Mouse (Mus musculus) splenic B cell, adult 2 months (primary cell): ENCODE measurements around the gene Zfp715.
"Not testable (repeated sequence)": the region's sequence is repeated elsewhere in the genome, so short reads cannot be mapped to it uniquely, and the experiment has no call there.

ENCODE experiments used
- DNase-seq: peaks from one replicate; pipeline ENCODE4 v3.0.0-alpha.2; 2011; ENCODE audit warnings: low read depth, low spot score
- H3K27me3 ChIP-seq: 2 replicates; pipeline ENCODE4 v1.6.1; 2012; ENCODE audit warnings: mild to moderate bottlenecking, low read length, moderate library complexity, mixed read lengths; ENCODE audit not compliant: control insufficient read depth, poor library complexity, insufficient read depth, severe bottlenecking
- H3K36me3 ChIP-seq: 2 replicates; pipeline ENCODE4 v1.6.1; 2012; ENCODE audit warnings: mild to moderate bottlenecking, low read length, moderate library complexity, mixed read lengths; ENCODE audit not compliant: control insufficient read depth, poor library complexity, insufficient read depth, severe bottlenecking

Gene Zfp715

GRCm38 (mm10) chr7:43313013-43313428 is at the start of gene Zfp715:
Gene Zfp715 (minus strand): TSS chr7:43313294.
- DNase-seq: peak; percentile 95
- H3K36me3 ChIP-seq: peaks cover 2% of the 10 kb centered on the region
- no peaks in the 10 kb centered on the region for H3K27me3 ChIP-seq

- Histone ChIP-seq H3K36me3 (no peaks in the 10 kb centered on the region), H3K27me3 (no peaks in the 10 kb centered on the region; the same call in 1 of the 2 replicates)
- no peak for DNase-seq
Measured at GRCm38 (mm10) chr7:43362021-43362420, 48.9 kb upstream of the Zfp715 start.

- Histone ChIP-seq H3K36me3 (no peaks in the 10 kb centered on the region), H3K27me3 (no peaks in the 10 kb centered on the region; the same call in 1 of the 2 replicates)
- no peak for DNase-seq
Measured at GRCm38 (mm10) chr7:43361442-43361841, 48.3 kb upstream of the Zfp715 start.

GRCm38 (mm10) chr7:43358556-43358955 is 45.5 kb upstream of the Zfp715 start:
- no peak for DNase-seq
- H3K27me3 ChIP-seq: no peaks in the 10 kb centered on the region; the same call in 1 of the 2 replicates

GRCm38 (mm10) chr7:43354893-43355835 is 42.1 kb upstream of the Zfp715 start:
- H3K36me3 ChIP-seq: no peaks in the 10 kb centered on the region
- no peak for DNase-seq
- no peaks in the 10 kb centered on the region for H3K27me3 ChIP-seq

More at GRCm38 (mm10) chr7:43358556-43358955, 45.5 kb upstream of the Zfp715 start:
- H3K36me3 ChIP-seq: no peaks in the 10 kb centered on the region

- DNase-seq: no peak
- H3K36me3 ChIP-seq: no peaks in the 10 kb centered on the region
- H3K27me3 ChIP-seq: no peaks in the 10 kb centered on the region
Measured at GRCm38 (mm10) chr7:43353758-43354157, 40.7 kb upstream of the Zfp715 start.

- Histone ChIP-seq H3K27me3 (no peaks in the 10 kb centered on the region), H3K36me3 (no peaks in the 10 kb centered on the region)
- DNase-seq: peak; percentile 45
Measured at GRCm38 (mm10) chr7:43353118-43353517, 40.0 kb upstream of the Zfp715 start.

GRCm38 (mm10) chr7:43351154-43351553 is 38.1 kb upstream of the Zfp715 start, which contains the start of gene Siglecf:
Gene Siglecf (plus strand): TSS chr7:43351341.
- H3K27me3 ChIP-seq: no peaks in the 10 kb centered on the region
- no peaks in the 10 kb centered on the region for H3K36me3 ChIP-seq
- DNase-seq: no peak

GRCm38 (mm10) chr7:43349623-43350022 is 36.5 kb upstream of the Zfp715 start:
- DNase-seq: peak; percentile 73
- H3K36me3 ChIP-seq, H3K27me3 ChIP-seq: not testable (repeated sequence)

- Histone ChIP-seq H3K36me3 (no peaks in the 10 kb centered on the region), H3K27me3 (no peaks in the 10 kb centered on the region)
- no peak for DNase-seq
Measured at GRCm38 (mm10) chr7:43346571-43346970, 33.5 kb upstream of the Zfp715 start.

GRCm38 (mm10) chr7:43346148-43346547 is 33.1 kb upstream of the Zfp715 start:
- H3K27me3 ChIP-seq: no peaks in the 10 kb centered on the region
- DNase-seq: no peak
- no peaks in the 10 kb centered on the region for H3K36me3 ChIP-seq

- no peaks in the 10 kb centered on the region for H3K27me3 ChIP-seq
- H3K36me3 ChIP-seq: no peaks in the 10 kb centered on the region
- no peak for DNase-seq
Measured at GRCm38 (mm10) chr7:43344491-43344890, 31.4 kb upstream of the Zfp715 start.

GRCm38 (mm10) chr7:43344020-43344419 is 30.9 kb upstream of the Zfp715 start:
- DNase-seq: no peak
- no peaks in the 10 kb centered on the region for H3K27me3 ChIP-seq
- H3K36me3 ChIP-seq: no peaks in the 10 kb centered on the region

GRCm38 (mm10) chr7:43343191-43343590 is 30.1 kb upstream of the Zfp715 start:
- Histone ChIP-seq H3K36me3 (no peaks in the 10 kb centered on the region), H3K27me3 (no peaks in the 10 kb centered on the region)
- DNase-seq: peak; percentile 8

- H3K27me3 ChIP-seq: no peaks in the 10 kb centered on the region
- H3K36me3 ChIP-seq: no peaks in the 10 kb centered on the region
- DNase-seq: no peak
Measured at GRCm38 (mm10) chr7:43340771-43341170, 27.7 kb upstream of the Zfp715 start.
